Mouse (Mus musculus): ENCODE results near the gene Pcdh7. TPM values are rescaled to one million over a fixed set of nuclear protein-coding genes. Genes with fewer than 3 reads are reported as not detected.

Gene Pcdh7
- polyA plus RNA-seq, 2 experiments, result 12.5 to 13.7 TPM

GRCm38 (mm10) chr5:57755791-57756190 is 38.0 kb downstream of the Pcdh7 start:
- no peak overlapping the region for H3K4me3 ChIP-seq (replicated peaks; ENCODE audit: low read length)
- ATAC-seq (ENCODE audit: low FRiP score, low read depth) (no peak; the same call in 1 of the 2 replicates), DNase-seq (ENCODE audit: low spot score) (peak; percentile 9)
- no peaks in the 10 kb centered on the region for H3K27me3 ChIP-seq (ENCODE audit: control insufficient read depth, insufficient read depth, low read length)
- H3K27ac ChIP-seq (replicated peaks; ENCODE audit: low read depth, low read length), result no peak overlapping the region
- H3K4me2 ChIP-seq (replicated peaks; ENCODE audit: low read depth, low read length, severe bottlenecking), result no peak overlapping the region
- H3K36me3 ChIP-seq (ENCODE audit: control insufficient read depth, insufficient read depth, low read length), result no peaks in the 10 kb centered on the region
- TF ChIP-seq POLR2A (IDR thresholded peaks at IDR 0.05; ENCODE audit: borderline replicate concordance, extremely low read depth, insufficient read depth, insufficient read length), result no peak
- no peaks in the 10 kb centered on the region for H3K9me3 ChIP-seq (ENCODE audit: control insufficient read depth, low read length)
- H3K4me1 ChIP-seq (ENCODE audit: control insufficient read depth, insufficient read depth, low read length), result peaks cover 7% of the 10 kb centered on the region
- WGBS, result 0% methylated on average over 1 of the region's 1 CpGs
- no peak overlapping the region for H3K9ac ChIP-seq (ENCODE audit: low read depth, low read length, severe bottlenecking)

DNA sequence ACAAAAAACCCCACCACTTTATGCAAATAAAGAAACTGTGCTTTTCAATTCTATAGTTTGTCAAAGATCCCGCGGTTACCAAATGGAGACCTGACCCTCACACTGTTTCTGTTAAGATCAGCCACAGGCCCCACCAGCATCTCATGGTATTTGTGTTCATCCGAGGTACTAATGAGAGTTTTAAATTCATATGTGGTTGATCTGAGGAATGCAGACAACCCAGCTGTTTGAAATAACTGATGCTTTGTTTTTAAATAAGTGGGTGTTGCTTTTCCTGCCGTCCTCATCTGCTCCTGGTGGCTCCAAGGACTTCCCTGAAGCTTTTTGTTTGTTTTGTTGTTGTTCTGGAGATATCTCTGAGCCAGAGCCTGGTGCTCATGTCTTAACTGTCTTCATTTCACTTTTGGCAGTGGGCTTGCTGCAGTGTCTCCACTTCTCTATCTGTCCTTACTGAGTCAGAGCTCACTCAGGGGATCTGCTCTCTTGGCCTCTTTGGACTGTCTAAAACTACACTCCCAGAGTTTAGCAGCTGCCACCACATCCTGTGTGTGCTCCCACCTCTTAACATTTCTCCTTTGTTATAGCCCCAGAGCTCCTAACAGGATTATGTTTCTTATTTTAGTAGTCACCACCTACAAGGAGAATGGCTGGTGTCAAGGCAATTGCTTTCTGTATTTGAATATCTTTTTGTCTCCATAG is 39.1 kb downstream of the Pcdh7 start:
- H3K36me3 ChIP-seq (ENCODE audit: control insufficient read depth, insufficient read depth, low read length), result no peaks in the 10 kb centered on the region
- no peak overlapping the region for H3K9ac ChIP-seq (ENCODE audit: low read depth, low read length, severe bottlenecking)
- peaks cover 7% of the 10 kb centered on the region for H3K4me1 ChIP-seq (ENCODE audit: control insufficient read depth, insufficient read depth, low read length)
- DNase-seq (ENCODE audit: low spot score), result no peak
- H3K9me3 ChIP-seq (ENCODE audit: control insufficient read depth, low read length), result no peaks in the 10 kb centered on the region
- no peak for TF ChIP-seq POLR2A (IDR thresholded peaks at IDR 0.05; ENCODE audit: borderline replicate concordance, extremely low read depth, insufficient read depth, insufficient read length)
- 46% methylated on average over 4 of the region's 4 CpGs for WGBS
- no peaks in the 10 kb centered on the region for H3K27me3 ChIP-seq (ENCODE audit: control insufficient read depth, insufficient read depth, low read length)
- H3K27ac ChIP-seq (replicated peaks; ENCODE audit: low read depth, low read length), result no peak overlapping the region
- no peak overlapping the region for H3K4me3 ChIP-seq (replicated peaks; ENCODE audit: low read length)
- no peak for ATAC-seq (ENCODE audit: low FRiP score, low read depth)
- H3K4me2 ChIP-seq (replicated peaks; ENCODE audit: low read depth, low read length, severe bottlenecking), result no peak overlapping the region

GRCm38 (mm10) chr5:57757436-57757898 is 39.7 kb downstream of the Pcdh7 start:
- no peak for ATAC-seq (ENCODE audit: low FRiP score, low read depth)
- H3K27ac ChIP-seq (replicated peaks; ENCODE audit: low read depth, low read length), result no peak overlapping the region
- 28% methylated on average over 4 of the region's 4 CpGs for WGBS

DNA sequence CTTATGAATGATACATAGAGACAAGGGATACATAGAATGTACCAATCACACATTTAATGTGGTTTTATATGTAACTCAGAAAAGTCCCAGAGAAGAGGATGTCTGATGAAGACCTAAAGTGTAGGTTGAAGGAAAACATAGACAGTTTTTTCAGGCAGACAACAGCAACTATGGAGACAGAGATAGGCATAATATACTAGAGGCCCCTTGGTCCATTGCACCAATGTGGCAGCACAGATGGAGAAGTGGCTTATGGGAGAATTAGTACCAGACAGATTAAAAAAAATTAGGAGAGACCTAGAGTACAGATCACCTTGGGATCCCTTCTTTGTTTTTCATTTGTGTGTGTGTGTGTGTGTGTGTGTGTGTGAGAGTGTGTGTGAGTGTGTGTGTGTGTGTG is 41.2 kb downstream of the Pcdh7 start:
- Histone ChIP-seq H3K27ac (replicated peaks; ENCODE audit: low read depth, low read length) (no peak overlapping the region), H3K9me3 (ENCODE audit: control insufficient read depth, low read length) (no peaks in the 10 kb centered on the region), H3K36me3 (ENCODE audit: control insufficient read depth, insufficient read depth, low read length) (no peaks in the 10 kb centered on the region), H3K9ac (ENCODE audit: low read depth, low read length, severe bottlenecking) (no peak overlapping the region), H3K27me3 (ENCODE audit: control insufficient read depth, insufficient read depth, low read length) (no peaks in the 10 kb centered on the region), H3K4me1 (ENCODE audit: control insufficient read depth, insufficient read depth, low read length) (peaks cover 7% of the 10 kb centered on the region), H3K4me2 (replicated peaks; ENCODE audit: low read depth, low read length, severe bottlenecking) (no peak overlapping the region), H3K4me3 (replicated peaks; ENCODE audit: low read length) (no peak overlapping the region)
- TF ChIP-seq POLR2A (IDR thresholded peaks at IDR 0.05; ENCODE audit: borderline replicate concordance, extremely low read depth, insufficient read depth, insufficient read length), result no peak
- DNase-seq (ENCODE audit: low spot score), result no peak
- ATAC-seq (ENCODE audit: low FRiP score, low read depth), result no peak

More at GRCm38 (mm10) chr5:57757436-57757898, 39.7 kb downstream of the Pcdh7 start:
- H3K9ac ChIP-seq (ENCODE audit: low read depth, low read length, severe bottlenecking), result no peak overlapping the region
- no peak for DNase-seq (ENCODE audit: low spot score)
- H3K4me2 ChIP-seq (replicated peaks; ENCODE audit: low read depth, low read length, severe bottlenecking), result no peak overlapping the region
- no peak overlapping the region for H3K4me3 ChIP-seq (replicated peaks; ENCODE audit: low read length)
- no peaks in the 10 kb centered on the region for H3K36me3 ChIP-seq (ENCODE audit: control insufficient read depth, insufficient read depth, low read length)
- no peaks in the 10 kb centered on the region for H3K9me3 ChIP-seq (ENCODE audit: control insufficient read depth, low read length)
- peaks cover 7% of the 10 kb centered on the region for H3K4me1 ChIP-seq (ENCODE audit: control insufficient read depth, insufficient read depth, low read length)
- no peaks in the 10 kb centered on the region for H3K27me3 ChIP-seq (ENCODE audit: control insufficient read depth, insufficient read depth, low read length)
- no peak for TF ChIP-seq POLR2A (IDR thresholded peaks at IDR 0.05; ENCODE audit: borderline replicate concordance, extremely low read depth, insufficient read depth, insufficient read length)

- no peak overlapping the region for H3K4me3 ChIP-seq (replicated peaks; ENCODE audit: low read length)
- H3K9me3 ChIP-seq (ENCODE audit: control insufficient read depth, low read length), result no peaks in the 10 kb centered on the region
- no peak overlapping the region for H3K27ac ChIP-seq (replicated peaks; ENCODE audit: low read depth, low read length)
- no peaks in the 10 kb centered on the region for H3K36me3 ChIP-seq (ENCODE audit: control insufficient read depth, insufficient read depth, low read length)
- H3K27me3 ChIP-seq (ENCODE audit: control insufficient read depth, insufficient read depth, low read length), result no peaks in the 10 kb centered on the region
- peaks cover 7% of the 10 kb centered on the region for H3K4me1 ChIP-seq (ENCODE audit: control insufficient read depth, insufficient read depth, low read length)
- no peak overlapping the region for H3K4me2 ChIP-seq (replicated peaks; ENCODE audit: low read depth, low read length, severe bottlenecking)
- 50% methylated on average over 6 of the region's 6 CpGs for WGBS
- H3K9ac ChIP-seq (ENCODE audit: low read depth, low read length, severe bottlenecking), result no peak overlapping the region
- no peak for ATAC-seq (ENCODE audit: low FRiP score, low read depth)
- no peak for TF ChIP-seq POLR2A (IDR thresholded peaks at IDR 0.05; ENCODE audit: borderline replicate concordance, extremely low read depth, insufficient read depth, insufficient read length)
- no peak for DNase-seq (ENCODE audit: low spot score)
Observed at GRCm38 (mm10) chr5:57760069-57761063, 42.6 kb downstream of the Pcdh7 start.

All from limb, embryonic 14.5 days (tissue).